Mouse (Mus musculus) E14TG2a.4 (cell line): Measurements from ENCODE around the gene Ttll1.

Experiments
- CTCF ChIP-seq: conservative IDR thresholded peaks from 2 replicates; pipeline ENCODE4 v1.5.1; 2014; ENCODE audit warnings: low read length
- POU5F1 ChIP-seq: IDR thresholded peaks from 2 replicates; pipeline ENCODE4 v1.6.1; 2014; ENCODE audit warnings: low read length, borderline replicate concordance

DNA sequence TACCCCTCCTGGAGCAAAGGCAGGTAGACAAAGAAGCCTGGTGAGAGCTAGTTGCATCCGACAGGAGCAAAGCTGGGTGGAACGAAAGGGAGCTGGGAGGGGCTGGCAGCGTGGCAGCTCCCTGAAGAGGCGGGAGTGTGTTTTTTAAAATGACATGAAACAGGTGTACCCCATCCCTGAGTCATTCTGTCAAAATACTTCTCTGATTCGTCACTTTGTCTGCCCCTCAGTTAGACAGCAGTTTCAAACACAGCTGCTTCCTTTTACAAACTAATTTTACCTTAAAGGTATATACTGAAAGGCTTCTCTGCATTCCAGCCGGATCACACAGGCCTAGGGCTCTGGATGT is 16.1 kb downstream of the Ttll1 start:
- TF ChIP-seq CTCF = no peak
- no peak for TF ChIP-seq POU5F1
